Mouse (Mus musculus): ENCODE measurements around the gene Mgll.
A peak's percentile ranks its signal among the peaks of the same experiment; 100 is the strongest.

Gene Mgll

GRCm38 (mm10) chr6:88742286-88743011, 18.2 kb downstream of the Mgll start:
- no peak for DNase-seq (ENCODE audit: extremely low read depth, insufficient read length, low spot score)

- no peak for DNase-seq (ENCODE audit: extremely low read depth, insufficient read length, low spot score)
Measured at GRCm38 (mm10) chr6:88743601-88744291, 19.5 kb downstream of the Mgll start.

- no peak for DNase-seq (ENCODE audit: extremely low read depth, insufficient read length, low spot score)
Measured at GRCm38 (mm10) chr6:88745027-88745426, 20.8 kb downstream of the Mgll start.

- DNase-seq (ENCODE audit: extremely low read depth, insufficient read length, low spot score) = peak; percentile 76
Measured at GRCm38 (mm10) chr6:88746271-88746670, 22.1 kb downstream of the Mgll start.

- no peak for DNase-seq (ENCODE audit: extremely low read depth, insufficient read length, low spot score)
Measured at GRCm38 (mm10) chr6:88747296-88748040, 23.3 kb downstream of the Mgll start.

- DNase-seq (ENCODE audit: extremely low read depth, insufficient read length, low spot score) = no peak
Measured at GRCm38 (mm10) chr6:88750884-88751283, 26.7 kb downstream of the Mgll start.

- DNase-seq (ENCODE audit: extremely low read depth, insufficient read length, low spot score) = no peak
Measured at GRCm38 (mm10) chr6:88752711-88753219, 28.6 kb downstream of the Mgll start.

- DNase-seq (ENCODE audit: extremely low read depth, insufficient read length, low spot score) = no peak
Measured at GRCm38 (mm10) chr6:88753578-88753977, 29.4 kb downstream of the Mgll start.

- DNase-seq (ENCODE audit: extremely low read depth, insufficient read length, low spot score) = no peak
Measured at GRCm38 (mm10) chr6:88756992-88757391, 32.8 kb downstream of the Mgll start.

GRCm38 (mm10) chr6:88758074-88758473, 33.9 kb downstream of the Mgll start:
- DNase-seq (ENCODE audit: extremely low read depth, insufficient read length, low spot score) = no peak

- no peak for DNase-seq (ENCODE audit: extremely low read depth, insufficient read length, low spot score)
Measured at GRCm38 (mm10) chr6:88758568-88759522, 34.6 kb downstream of the Mgll start.

GRCm38 (mm10) chr6:88759793-88760453, 35.7 kb downstream of the Mgll start:
- DNase-seq (ENCODE audit: extremely low read depth, insufficient read length, low spot score) = no peak

GRCm38 (mm10) chr6:88760935-88761635, 36.9 kb downstream of the Mgll start:
- no peak for DNase-seq (ENCODE audit: extremely low read depth, insufficient read length, low spot score)

- no peak for DNase-seq (ENCODE audit: extremely low read depth, insufficient read length, low spot score)
Measured at GRCm38 (mm10) chr6:88761684-88762439, 37.6 kb downstream of the Mgll start.

- no peak for DNase-seq (ENCODE audit: extremely low read depth, insufficient read length, low spot score)
Measured at GRCm38 (mm10) chr6:88762440-88763196, 38.4 kb downstream of the Mgll start.

- no peak for DNase-seq (ENCODE audit: extremely low read depth, insufficient read length, low spot score)
Measured at GRCm38 (mm10) chr6:88763518-88764077, 39.4 kb downstream of the Mgll start.

- no peak for DNase-seq (ENCODE audit: extremely low read depth, insufficient read length, low spot score)
Measured at GRCm38 (mm10) chr6:88764281-88764680, 40.1 kb downstream of the Mgll start.
